Mouse (Mus musculus) neural tube, embryonic 14.5 days (tissue): ENCODE measurements at regions not wholly inside any gene's neighbourhood (a gene's known extent, or its start where the extent isn't known, plus 50 kb on each side); places are given as distances from the start of the nearest gene placed in this dataset.

Source experiments
- ATAC-seq: fragments of 200-750 bp; cut with Nextera tagmentation; 2 replicates; pipeline ENCODE4 v1.8.0; 2017; ENCODE audit warnings: low read depth, mild to moderate bottlenecking, moderate TSS enrichment, moderate library complexity
- H3K27ac ChIP-seq: fragments of 300-500 bp; sonication (generic); 2 replicates; pipeline ENCODE4 v1.5.1; 2014; ENCODE audit warnings: low read depth, mild to moderate bottlenecking, control low read depth, low read length, moderate library complexity, mixed read lengths
- H3K27me3 ChIP-seq: fragments of 300-500 bp; sonication (generic); 2 replicates; pipeline ENCODE4 v1.6.1; 2014; ENCODE audit warnings: low read length; ENCODE audit not compliant: control insufficient read depth, insufficient read depth
- H3K36me3 ChIP-seq: fragments of 300-500 bp; sonication (generic); 2 replicates; pipeline ENCODE4 v1.6.1; 2014; ENCODE audit warnings: low read length, mixed read lengths; ENCODE audit not compliant: control insufficient read depth, insufficient read depth
- H3K4me1 ChIP-seq: fragments of 300-500 bp; sonication (generic); 2 replicates; pipeline ENCODE4 v1.6.1; 2014; ENCODE audit warnings: low read length; ENCODE audit not compliant: control insufficient read depth, insufficient read depth
- H3K4me2 ChIP-seq: fragments of 300-500 bp; sonication (generic); 2 replicates; pipeline ENCODE4 v1.6.1; 2014; ENCODE audit warnings: mild to moderate bottlenecking, low read depth, low read length, control low read depth
- H3K4me3 ChIP-seq: fragments of 300-500 bp; sonication (generic); 2 replicates; pipeline ENCODE4 v1.5.1; 2014; ENCODE audit warnings: low read depth, low read length, control low read depth, mixed read lengths
- H3K9ac ChIP-seq: fragments of 300-500 bp; sonication (generic); replicated peaks from 2 replicates; pipeline ENCODE4 v1.6.1; 2014; ENCODE audit warnings: low read depth, mild to moderate bottlenecking, control low read depth, low read length, mixed read lengths
- H3K9me3 ChIP-seq: fragments of 300-500 bp; sonication (generic); 2 replicates; pipeline ENCODE4 v1.6.1; 2016; ENCODE audit warnings: low read length; ENCODE audit not compliant: control insufficient read depth
- WGBS: fragments of 180-500 bp; shearing (Covaris S2); extraction: QIAGEN DNeasy Blood & Tissue Kit; methylation state at CpG from one replicate; pipeline ENCODE4 v1.1.7; 2014; 5-methylcytosine and 5-hydroxymethylcytosine counted together

DNA sequence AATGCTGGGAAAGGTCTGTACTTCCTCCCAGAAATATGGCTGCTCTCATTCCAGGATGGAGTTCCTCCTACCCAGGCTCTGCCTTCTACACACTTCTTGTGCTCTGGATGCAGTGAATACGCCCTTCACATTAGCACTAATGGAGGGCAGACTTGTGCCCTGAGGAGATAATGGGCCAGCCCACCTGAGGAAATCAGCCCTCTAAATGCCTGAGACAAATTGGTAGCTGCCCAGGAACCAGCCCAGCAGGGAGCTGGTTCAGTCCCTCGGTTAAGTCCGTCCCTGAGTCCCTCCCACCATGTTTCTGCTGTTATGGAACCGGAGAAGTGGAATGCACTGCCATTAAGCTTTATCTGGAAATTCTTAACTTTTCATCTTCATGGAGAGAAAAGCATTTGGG is 303.0 kb upstream of the Map3k7 start:
- no peak overlapping the region for H3K27ac ChIP-seq
- no peak overlapping the region for H3K4me2 ChIP-seq
- H3K36me3 ChIP-seq: no peaks in the 10 kb centered on the region
- WGBS: 20% methylated on average over 4 of the region's 4 CpGs
- no peaks in the 10 kb centered on the region for H3K4me1 ChIP-seq
- no peaks in the 10 kb centered on the region for H3K9me3 ChIP-seq
- ATAC-seq: no peak
- no peaks in the 10 kb centered on the region for H3K27me3 ChIP-seq
- no peak overlapping the region for H3K4me3 ChIP-seq
- H3K9ac ChIP-seq: no peak overlapping the region

- H3K4me1 ChIP-seq: no peaks in the 10 kb centered on the region
- H3K9ac ChIP-seq: no peak overlapping the region
- H3K27me3 ChIP-seq: no peaks in the 10 kb centered on the region
- H3K4me2 ChIP-seq: no peak overlapping the region
- H3K9me3 ChIP-seq: no peaks in the 10 kb centered on the region
- WGBS: 62% methylated on average over 6 of the region's 6 CpGs
- no peaks in the 10 kb centered on the region for H3K36me3 ChIP-seq
- no peak overlapping the region for H3K4me3 ChIP-seq
- no peak overlapping the region for H3K27ac ChIP-seq
- no peak for ATAC-seq
These were observed 292.2 kb upstream of the Map3k7 start for GRCm38 (mm10) chr4:31671530-31672170.

GRCm38 (mm10) chr4:31672171-31672841 is 291.6 kb upstream of the Map3k7 start:
- no peak overlapping the region for H3K9ac ChIP-seq
- no peak overlapping the region for H3K4me2 ChIP-seq
- ATAC-seq: no peak

GRCm38 (mm10) chr4:31672842-31673171 is 291.1 kb upstream of the Map3k7 start:
- H3K27ac ChIP-seq: no peak overlapping the region
- H3K4me3 ChIP-seq: no peak overlapping the region
- H3K36me3 ChIP-seq: no peaks in the 10 kb centered on the region
- no peak overlapping the region for H3K4me2 ChIP-seq
- H3K27me3 ChIP-seq: no peaks in the 10 kb centered on the region
- 89% methylated on average over 2 of the region's 2 CpGs for WGBS
- no peak for ATAC-seq
- no peaks in the 10 kb centered on the region for H3K9me3 ChIP-seq
- H3K9ac ChIP-seq: no peak overlapping the region
- no peaks in the 10 kb centered on the region for H3K4me1 ChIP-seq

More at GRCm38 (mm10) chr4:31672171-31672841, 291.6 kb upstream of the Map3k7 start:
- Histone ChIP-seq H3K9me3 (no peaks in the 10 kb centered on the region), H3K36me3 (no peaks in the 10 kb centered on the region), H3K4me1 (no peaks in the 10 kb centered on the region), H3K27ac (no peak overlapping the region), H3K27me3 (no peaks in the 10 kb centered on the region), H3K4me3 (no peak overlapping the region)
- WGBS: 63% methylated on average over 9 of the region's 9 CpGs

GRCm38 (mm10) chr4:31679007-31679590 is 284.8 kb upstream of the Map3k7 start:
- no peak overlapping the region for H3K27ac ChIP-seq
- no peaks in the 10 kb centered on the region for H3K9me3 ChIP-seq
- H3K9ac ChIP-seq: no peak overlapping the region
- 61% methylated on average over 13 of the region's 13 CpGs for WGBS
- H3K4me3 ChIP-seq: no peak overlapping the region
- H3K27me3 ChIP-seq: no peaks in the 10 kb centered on the region
- ATAC-seq: no peak
- no peaks in the 10 kb centered on the region for H3K4me1 ChIP-seq
- no peak overlapping the region for H3K4me2 ChIP-seq
- no peaks in the 10 kb centered on the region for H3K36me3 ChIP-seq

GRCm38 (mm10) chr4:31680958-31681357 is 282.9 kb upstream of the Map3k7 start:
- Histone ChIP-seq H3K4me3 (no peak overlapping the region), H3K36me3 (no peaks in the 10 kb centered on the region), H3K9ac (no peak overlapping the region), H3K9me3 (no peaks in the 10 kb centered on the region), H3K27me3 (no peaks in the 10 kb centered on the region), H3K27ac (no peak overlapping the region), H3K4me2 (no peak overlapping the region), H3K4me1 (no peaks in the 10 kb centered on the region)
- no peak for ATAC-seq
- WGBS: 85% methylated on average over 2 of the region's 2 CpGs

- Histone ChIP-seq H3K4me3 (no peak overlapping the region), H3K9me3 (no peaks in the 10 kb centered on the region), H3K27me3 (no peaks in the 10 kb centered on the region), H3K36me3 (no peaks in the 10 kb centered on the region), H3K4me2 (no peak overlapping the region), H3K27ac (no peak overlapping the region), H3K9ac (no peak overlapping the region), H3K4me1 (no peaks in the 10 kb centered on the region)
- 97% methylated on average over 2 of the region's 2 CpGs for WGBS
- no peak for ATAC-seq
These were observed 274.8 kb upstream of the Map3k7 start for GRCm38 (mm10) chr4:31689083-31689482.

DNA sequence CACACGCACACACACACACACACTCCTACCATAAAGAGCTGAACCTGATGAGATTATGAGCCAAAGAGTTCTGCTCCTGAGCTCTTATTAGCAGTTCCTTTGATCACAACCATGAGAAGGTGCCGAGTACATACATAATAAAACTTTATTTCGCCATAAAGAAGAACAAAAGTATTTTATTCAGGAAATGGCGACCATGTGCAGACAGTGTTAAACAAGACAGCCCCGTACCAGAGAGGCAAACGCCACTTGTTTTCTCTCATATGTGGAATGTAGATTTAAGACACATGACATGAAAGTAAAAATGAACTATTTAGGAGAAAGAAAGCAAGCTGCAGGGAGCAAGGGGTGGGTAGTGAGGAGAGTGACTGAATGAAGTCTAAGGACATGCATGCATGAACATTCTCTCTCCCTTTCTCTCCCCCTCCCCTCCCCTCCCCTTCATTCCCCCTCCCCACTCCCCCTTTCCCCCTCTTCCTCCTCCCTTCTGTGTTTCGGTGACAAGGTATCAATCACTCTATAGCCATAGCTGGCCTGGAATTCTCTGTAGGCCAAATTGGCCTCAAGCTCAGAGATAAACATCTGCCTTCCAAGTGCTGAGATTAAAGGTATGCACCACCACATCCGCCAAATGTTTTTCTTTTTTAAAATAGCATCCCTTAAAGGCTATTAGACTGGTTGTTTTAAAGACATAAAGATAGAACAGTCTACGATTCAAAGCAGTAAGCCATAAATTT is 266.0 kb upstream of the Map3k7 start:
- Histone ChIP-seq H3K4me3 (no peak overlapping the region), H3K27me3 (no peaks in the 10 kb centered on the region), H3K9me3 (no peaks in the 10 kb centered on the region), H3K4me2 (no peak overlapping the region), H3K9ac (no peak overlapping the region), H3K4me1 (no peaks in the 10 kb centered on the region), H3K27ac (no peak overlapping the region), H3K36me3 (no peaks in the 10 kb centered on the region)
- WGBS: 41% methylated on average over 9 of the region's 9 CpGs
- ATAC-seq: peak; percentile 49; the same call in 1 of the 2 replicates

- WGBS: 71% methylated on average over 4 of the region's 4 CpGs
- Histone ChIP-seq H3K27me3 (no peaks in the 10 kb centered on the region), H3K4me2 (no peak overlapping the region), H3K36me3 (no peaks in the 10 kb centered on the region), H3K27ac (no peak overlapping the region), H3K9ac (no peak overlapping the region), H3K4me3 (no peak overlapping the region), H3K9me3 (no peaks in the 10 kb centered on the region), H3K4me1 (no peaks in the 10 kb centered on the region)
- ATAC-seq: no peak; the same call in 1 of the 2 replicates
These were observed 265.5 kb upstream of the Map3k7 start for GRCm38 (mm10) chr4:31698506-31698782.
